Mouse (Mus musculus) gastrocnemius, postnatal 4 days (tissue): ENCODE results near the gene Pf4. TPM values are rescaled to one million over a fixed set of nuclear protein-coding genes. Genes with fewer than 3 reads are reported as not detected.
"Not testable (repeated sequence)": the region's sequence is repeated elsewhere in the genome, so short reads cannot be mapped to it uniquely, and the experiment has no call there.

Source experiments
- DNase-seq, 2 experiments: peaks; one replicate each; pipeline ENCODE4 v3.0.0; 2021 to 2022; ENCODE audit warnings: low spot score in 2 of 2, mixed read lengths in 2 of 2
- microRNA-seq: library from miRNA; unstranded; fragments of <30 nt; microRNA quantifications from one replicate; pipeline ENCODE4 v1.2.0, GENCODE M21; 2021
- total RNA-seq, 2 experiments: library from RNA; stranded (reverse); gene quantifications; 2 replicates each; pipeline ENCODE4 v1.2.3; 2021

Gene Pf4
- total RNA-seq, 2 experiments from 2014 or later, result 77.8 to 84.1 TPM

DNA sequence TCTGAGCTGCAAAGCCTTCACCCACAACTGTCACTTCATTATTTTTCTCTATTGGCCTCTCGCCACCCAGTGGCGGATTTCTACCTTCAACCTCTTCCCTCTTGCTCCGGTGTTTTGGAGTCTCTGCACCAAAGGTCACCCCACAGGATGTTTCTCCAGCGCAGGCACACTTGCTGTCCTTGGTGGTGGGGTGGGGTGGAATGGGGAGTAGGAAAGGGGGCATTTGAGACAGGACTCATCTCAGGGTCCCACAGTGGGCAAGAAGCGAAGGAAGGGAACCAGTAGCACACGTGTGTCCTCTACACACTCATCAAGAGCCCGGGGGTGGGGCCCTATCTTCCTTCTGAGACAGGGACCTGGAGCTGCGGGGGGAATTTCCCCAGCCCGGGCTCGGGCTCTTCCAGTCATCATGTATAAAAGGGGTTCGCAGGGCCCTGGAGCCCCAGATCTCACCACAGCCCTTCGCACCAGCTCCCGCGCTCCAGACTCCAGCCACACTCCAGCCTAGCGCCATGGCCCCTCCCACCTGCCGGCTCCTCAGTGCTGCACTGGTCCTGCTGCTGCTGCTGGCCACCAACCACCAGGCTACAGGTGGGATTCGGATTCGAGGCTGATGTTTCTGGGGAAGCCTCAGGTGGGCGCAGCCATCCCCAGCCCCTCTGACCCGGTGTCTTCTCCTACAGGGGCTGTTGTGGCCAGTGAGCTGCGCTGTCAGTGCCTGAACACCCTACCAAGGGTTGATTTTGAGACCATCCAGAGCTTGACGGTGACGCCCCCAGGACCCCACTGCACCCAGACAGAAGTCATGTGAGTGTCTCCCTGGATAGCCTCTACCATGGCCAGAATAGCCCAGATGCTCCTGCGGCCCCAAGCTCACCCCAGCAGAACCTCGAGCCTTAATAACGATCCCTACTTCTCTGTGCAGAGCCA is 13.7 kb downstream of the Pf4 start, which contains the start of gene Cxcl3:
Gene Cxcl3 (plus strand): TSS at position 445 of the 930 bp plus-strand sequence.
- DNase-seq, result no peak

GRCm38 (mm10) chr5:90788114-90788513 is 15.9 kb downstream of the Pf4 start:
- DNase-seq, result no peak

DNA sequence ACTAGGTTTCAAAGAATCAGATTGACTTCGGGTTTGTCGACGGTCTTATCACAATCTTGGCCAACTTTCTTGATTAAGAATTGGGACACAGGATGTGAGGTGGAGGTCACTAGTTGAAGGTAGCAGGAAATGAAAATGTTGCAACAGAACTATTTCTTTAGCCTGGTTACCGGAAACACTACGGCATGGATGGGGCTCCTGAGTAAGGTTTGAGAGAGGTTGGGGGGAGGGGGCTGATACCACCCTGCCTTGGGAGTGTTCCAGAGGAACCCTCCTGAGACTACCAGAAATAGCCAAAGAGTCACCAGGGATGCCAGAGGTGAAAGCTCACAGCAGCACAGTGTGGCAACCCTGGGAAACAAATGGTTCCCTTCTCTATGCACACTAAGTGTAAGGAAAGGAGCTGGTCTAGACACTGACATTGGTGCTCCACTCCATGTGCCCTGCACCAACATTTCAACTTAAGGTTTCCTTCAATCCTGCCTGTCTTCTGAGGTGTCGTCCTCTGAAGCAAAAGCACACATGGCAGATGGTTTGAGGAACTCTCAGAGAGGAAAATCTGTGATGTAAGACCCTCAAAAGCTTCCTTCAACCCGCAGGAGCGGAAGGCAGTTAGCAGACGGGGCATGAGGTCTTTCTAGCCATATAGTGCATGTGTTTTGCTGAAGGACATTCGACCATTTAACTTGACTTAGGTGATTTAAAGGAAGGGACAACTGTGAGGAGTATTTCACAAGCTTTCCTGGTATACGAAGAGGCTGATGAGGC is 17.3 kb downstream of the Pf4 start:
- DNase-seq, result no peak

- DNase-seq, result no peak
Measured at GRCm38 (mm10) chr5:90790074-90790502, 17.9 kb downstream of the Pf4 start.

DNA sequence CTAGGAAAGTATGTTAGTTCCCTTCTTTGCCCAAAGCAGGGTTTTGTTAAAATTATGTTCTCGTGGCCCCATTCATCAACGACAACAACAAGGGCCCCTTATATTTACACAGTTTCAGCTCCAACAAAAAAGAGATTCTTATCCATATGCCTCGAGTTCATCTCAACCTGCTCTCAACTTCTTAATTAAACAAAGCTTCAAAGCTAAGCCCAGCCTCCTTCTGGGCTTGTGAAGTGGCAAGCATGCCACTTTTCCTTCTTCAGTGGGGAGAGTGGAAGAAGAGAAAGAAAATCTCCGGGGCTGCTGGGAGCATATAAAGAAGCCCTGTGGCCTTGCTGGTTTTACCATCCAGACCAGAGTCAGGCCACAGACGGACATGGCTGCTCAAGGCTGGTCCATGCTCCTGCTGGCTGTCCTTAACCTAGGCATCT is 22.0 kb downstream of the Pf4 start, which contains the start of gene Cxcl15:
Gene Cxcl15 (plus strand): TSS at position 340 of the 431 bp plus-strand sequence.
- no peak for DNase-seq

DNA sequence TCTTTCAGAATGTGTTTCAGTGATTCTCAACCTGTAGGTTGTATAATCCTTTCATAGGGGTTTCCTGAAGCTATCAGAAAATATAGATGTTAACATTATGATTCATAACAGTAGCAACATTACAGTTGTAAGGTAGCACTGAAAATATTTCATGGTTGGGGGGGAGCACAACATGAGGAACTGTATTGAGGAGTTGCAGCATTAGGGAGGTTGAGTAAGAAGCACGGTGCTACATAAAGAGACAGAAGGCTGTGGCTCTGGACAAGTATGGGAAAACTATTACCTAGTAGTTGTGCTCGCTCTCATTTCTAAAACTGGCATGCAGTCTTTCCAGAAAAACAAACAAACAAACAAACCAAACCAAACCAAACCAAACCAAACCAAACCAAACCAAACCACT is 23.2 kb downstream of the Pf4 start:
- DNase-seq, result not testable (repeated sequence)

DNA sequence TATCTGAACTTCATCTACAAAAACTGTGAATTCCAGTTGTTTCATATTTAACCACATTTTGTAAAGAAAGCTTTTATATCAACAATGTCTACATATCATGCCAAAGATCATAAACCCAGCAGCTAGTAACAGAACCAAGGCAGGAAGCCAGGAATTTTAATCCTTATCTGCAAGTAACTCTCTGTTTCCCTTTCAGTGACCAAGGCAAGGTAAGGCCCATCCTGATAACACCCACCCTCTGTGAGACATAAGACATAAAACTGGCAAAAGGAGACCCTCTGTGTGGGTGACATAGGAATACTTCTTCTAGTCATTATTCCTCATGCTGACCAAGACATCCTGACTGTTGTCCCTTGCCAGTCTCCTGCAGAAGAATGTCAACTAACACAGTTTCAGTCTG is 32.3 kb downstream of the Pf4 start:
- DNase-seq, result no peak

GRCm38 (mm10) chr5:90806050-90806449 is 33.8 kb downstream of the Pf4 start:
- no peak for DNase-seq

- DNase-seq, result no peak
Measured at GRCm38 (mm10) chr5:90807176-90807950, 35.1 kb downstream of the Pf4 start.

- no peak for DNase-seq
Measured at GRCm38 (mm10) chr5:90819756-90820155, 47.5 kb downstream of the Pf4 start.

Small RNA genes lying within 50 kb of the gene (microRNA-seq; reads per million reads assigned to microRNA genes)
- not detected for gene Gm24322

Other genes with a start within 250 kb of the Pf4 start
- gene 5830473C10Rik, start 211.3 kb upstream of the Pf4 start, total RNA-seq, result under 1 TPM in 1 of 2 experiments, not detected in 1; 0.16 TPM
- gene Rassf6, start 131.8 kb upstream of the Pf4 start, total RNA-seq, result not detected
- gene Cxcl5, start 13.1 kb upstream of the Pf4 start, total RNA-seq, result under 1 TPM in 1 of 2 experiments, not detected in 1; 0.34 TPM
- gene Ppbp, start 3.9 kb upstream of the Pf4 start, total RNA-seq, result 1 to 10 TPM; 1.4 to 1.5 TPM
- gene Cxcl3, start 13.7 kb downstream of the Pf4 start, total RNA-seq, result not detected
- gene Cxcl15, start 22.1 kb downstream of the Pf4 start, total RNA-seq, result not detected
- under 1 TPM; 0.69 to 0.91 TPM for gene Cxcl1, start 118.8 kb downstream of the Pf4 start, total RNA-seq
- gene Cxcl2, start 131.4 kb downstream of the Pf4 start, total RNA-seq, result not detected
- 10 to 100 TPM; 22.0 to 22.2 TPM for gene Mthfd2l, start 158.7 kb downstream of the Pf4 start, total RNA-seq